Mouse (Mus musculus): ENCODE measurements around the gene Aqp3. TPM values are rescaled to one million over a fixed set of nuclear protein-coding genes. Genes with fewer than 3 reads are reported as not detected.
"Not testable (repeated sequence)": the region's sequence is repeated elsewhere in the genome, so short reads cannot be mapped to it uniquely, and the experiment has no call there.

Gene Aqp3
- polyA plus RNA-seq, 2 experiments = 5.8 to 15.6 TPM

DNA sequence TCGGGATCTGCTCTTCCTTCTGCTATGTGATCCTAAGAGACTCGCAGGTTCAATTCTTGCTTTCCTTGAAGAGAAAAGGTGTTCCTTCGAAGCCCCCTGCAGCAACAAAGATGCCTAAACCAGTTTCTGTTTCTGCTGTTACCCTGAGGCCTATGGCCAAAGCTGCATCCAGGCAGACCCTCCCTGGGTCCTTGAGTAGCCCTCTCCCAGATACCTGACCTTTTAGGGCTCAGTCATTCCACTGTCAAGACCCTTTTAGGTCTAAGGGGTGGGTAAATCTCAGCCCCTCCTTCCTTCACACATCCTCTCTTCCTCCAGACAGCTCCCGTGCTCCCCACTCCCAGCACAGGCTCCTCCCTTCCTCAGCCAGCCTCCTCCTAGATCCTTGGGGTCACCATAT lies 8.8 kb downstream of the Aqp3 start:
- no peak overlapping the region for H3K4me3 ChIP-seq (ENCODE audit: insufficient read depth in 1 of 2, low read depth in 2 of 2, low read length in 2 of 2)
- no peak for ATAC-seq (ENCODE audit: insufficient read depth)
- no peak for DNase-seq (ENCODE audit: low read depth in 3 of 3, low spot score in 3 of 3)
- H3K36me3 ChIP-seq (replicated peaks; ENCODE audit: control insufficient read depth, insufficient read depth, low read depth) = no peaks in the 10 kb centered on the region
- 65% methylated on average over 4 of the region's 4 CpGs for WGBS (ENCODE audit: insufficient replicate concordance)
- no peaks in the 10 kb centered on the region for H3K27me3 ChIP-seq (ENCODE audit: control insufficient read depth, insufficient read depth, low read length)
- peak overlapping the region; percentile 57 for H3K27ac ChIP-seq
- TF ChIP-seq EP300 (IDR thresholded peaks at IDR 0.05; ENCODE audit: low read depth) (no peak), CTCF (IDR thresholded peaks at IDR 0.05; ENCODE audit: low read depth) (no peak)
- no peaks in the 10 kb centered on the region for H3K9me3 ChIP-seq (ENCODE audit: control insufficient read depth, low read length)
- peak overlapping the region; percentile 54 for H3K4me2 ChIP-seq (ENCODE audit: low read depth)
- H3K9ac ChIP-seq (replicated peaks) = no peak overlapping the region
- peaks cover 52 to 59% of the 10 kb centered on the region in 2 experiments for H3K4me1 ChIP-seq (replicated peaks; ENCODE audit: control insufficient read depth in 2 of 2, insufficient read depth in 2 of 2, low read length in 1 of 2)

DNA sequence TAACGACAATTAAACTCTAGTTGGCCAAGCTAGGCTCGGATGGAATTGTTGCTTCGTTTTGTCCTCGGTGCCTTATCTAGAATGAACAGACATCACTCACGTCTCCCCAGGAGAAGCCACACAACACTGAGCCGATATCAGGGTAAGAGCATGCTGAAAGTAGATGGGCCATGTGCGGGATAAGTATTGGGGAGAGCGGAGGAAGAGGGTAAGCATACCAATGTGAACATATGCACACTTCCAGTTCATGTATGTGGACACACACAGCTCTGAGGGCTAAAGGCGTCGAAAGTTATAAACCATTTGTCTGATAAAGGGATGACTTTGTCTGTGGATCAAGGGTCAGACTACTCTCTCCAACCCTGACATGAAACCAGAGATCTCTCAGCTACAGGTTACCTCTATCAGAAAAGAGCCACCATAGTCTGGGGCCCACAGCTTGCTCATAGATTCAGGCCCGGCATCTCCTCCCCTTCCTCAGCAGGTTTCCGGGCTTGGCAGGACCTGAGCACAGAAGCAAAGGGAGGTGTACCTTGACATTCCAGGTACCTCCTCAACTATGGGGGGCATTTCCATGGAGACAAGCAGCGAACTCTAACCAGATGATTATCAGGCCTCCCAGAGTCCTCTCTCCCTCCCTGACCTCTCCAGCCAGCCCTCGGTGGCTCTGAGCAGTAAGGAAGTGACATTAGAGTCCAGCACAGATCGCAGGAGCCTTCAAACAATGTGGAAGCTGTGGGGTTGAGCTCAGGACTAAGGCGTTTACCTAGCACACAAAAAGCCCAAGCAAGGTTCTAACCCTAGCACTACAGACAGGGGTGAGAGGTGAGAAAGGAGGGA lies 10.3 kb downstream of the Aqp3 start:
- peak overlapping the region; percentile 99 for H3K27ac ChIP-seq

DNA sequence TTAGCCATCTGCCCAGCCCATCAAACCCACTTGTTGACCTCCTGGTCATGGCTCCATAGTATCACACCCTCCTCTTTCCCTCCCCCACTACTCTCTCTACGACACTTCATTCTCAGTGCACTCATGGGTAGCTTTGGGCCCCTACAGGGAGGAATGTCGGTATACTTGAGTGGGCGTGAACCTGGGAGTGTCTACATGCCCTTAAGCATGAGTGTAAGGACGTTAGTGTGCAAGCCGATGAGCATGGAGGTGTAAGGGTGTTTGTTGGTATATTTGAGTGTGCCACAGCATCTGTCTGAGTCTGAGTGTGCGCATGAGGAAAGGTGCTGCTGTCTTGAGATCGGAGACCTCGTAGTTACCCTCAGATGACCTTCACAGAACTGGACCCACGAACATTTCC lies 11.0 kb downstream of the Aqp3 start:
- ATAC-seq (ENCODE audit: insufficient read depth) (peak; percentile 80), DNase-seq (ENCODE audit: low read depth in 3 of 3, low spot score in 3 of 3) (peak in 2 of 3 experiments; percentile 49 to 61)
- TF ChIP-seq CTCF (IDR thresholded peaks at IDR 0.05; ENCODE audit: low read depth) (0 out of 2 replicates have a peak, but pooled peaks have one; percentile 4), EP300 (IDR thresholded peaks at IDR 0.05; ENCODE audit: low read depth) (no peak)
- H3K4me2 ChIP-seq (ENCODE audit: low read depth) = peak overlapping the region; percentile 82
- peak overlapping the region; percentile 32 to 34 for H3K4me3 ChIP-seq (ENCODE audit: insufficient read depth in 1 of 2, low read depth in 2 of 2, low read length in 2 of 2)
- peak overlapping the region; percentile 99 for H3K27ac ChIP-seq
- H3K27me3 ChIP-seq (ENCODE audit: control insufficient read depth, insufficient read depth, low read length) = no peaks in the 10 kb centered on the region
- no peaks in the 10 kb centered on the region for H3K9me3 ChIP-seq (ENCODE audit: control insufficient read depth, low read length)
- H3K36me3 ChIP-seq (replicated peaks; ENCODE audit: control insufficient read depth, insufficient read depth, low read depth) = no peaks in the 10 kb centered on the region
- H3K4me1 ChIP-seq (replicated peaks; ENCODE audit: control insufficient read depth in 2 of 2, insufficient read depth in 2 of 2, low read length in 1 of 2) = peaks cover 58 to 69% of the 10 kb centered on the region in 2 experiments
- H3K9ac ChIP-seq (replicated peaks) = peak overlapping the region; percentile 53
- 36% methylated on average over 9 of the region's 9 CpGs for WGBS (ENCODE audit: insufficient replicate concordance)

More for the DNA sequence above, 10.3 kb downstream of the Aqp3 start:
- Histone ChIP-seq H3K27me3 (ENCODE audit: control insufficient read depth, insufficient read depth, low read length) (no peaks in the 10 kb centered on the region), H3K9me3 (ENCODE audit: control insufficient read depth, low read length) (no peaks in the 10 kb centered on the region), H3K4me1 (replicated peaks; ENCODE audit: control insufficient read depth in 2 of 2, insufficient read depth in 2 of 2, low read length in 1 of 2) (peaks cover 57 to 67% of the 10 kb centered on the region in 2 experiments), H3K36me3 (replicated peaks; ENCODE audit: control insufficient read depth, insufficient read depth, low read depth) (no peaks in the 10 kb centered on the region), H3K4me3 (ENCODE audit: insufficient read depth in 1 of 2, low read depth in 2 of 2, low read length in 2 of 2) (peak overlapping the region in 1 of 2 experiments; percentile 32), H3K9ac (replicated peaks) (peak overlapping the region; percentile 64), H3K4me2 (ENCODE audit: low read depth) (peak overlapping the region; percentile 82)
- ATAC-seq (ENCODE audit: insufficient read depth) (peak; percentile 96), DNase-seq (ENCODE audit: low read depth in 3 of 3, low spot score in 3 of 3) (peak; percentile 89 to 91 (median 91))
- TF ChIP-seq CTCF (IDR thresholded peaks at IDR 0.05; ENCODE audit: low read depth) (no peak), EP300 (IDR thresholded peaks at IDR 0.05; ENCODE audit: low read depth) (peak; percentile 96)
- WGBS (ENCODE audit: insufficient replicate concordance) = 18% methylated on average over 16 of the region's 16 CpGs

GRCm38 (mm10) chr4:41084819-41085218 lies 13.2 kb downstream of the Aqp3 start:
- no peaks in the 10 kb centered on the region for H3K36me3 ChIP-seq (replicated peaks; ENCODE audit: control insufficient read depth, insufficient read depth, low read depth)
- no peak overlapping the region; the same call in 1 of the 2 replicates for H3K27ac ChIP-seq
- H3K9me3 ChIP-seq (ENCODE audit: control insufficient read depth, low read length) = no peaks in the 10 kb centered on the region
- DNase-seq (ENCODE audit: low read depth in 3 of 3, low spot score in 3 of 3) (no peak), ATAC-seq (ENCODE audit: insufficient read depth) (no peak)
- H3K27me3 ChIP-seq (ENCODE audit: control insufficient read depth, insufficient read depth, low read length) = no peaks in the 10 kb centered on the region
- no peak overlapping the region for H3K4me3 ChIP-seq (ENCODE audit: insufficient read depth in 1 of 2, low read depth in 2 of 2, low read length in 2 of 2)
- no peak overlapping the region for H3K4me2 ChIP-seq (ENCODE audit: low read depth)
- no peak overlapping the region for H3K9ac ChIP-seq (replicated peaks)
- TF ChIP-seq CTCF (IDR thresholded peaks at IDR 0.05; ENCODE audit: low read depth) = no peak
- TF ChIP-seq EP300 (IDR thresholded peaks at IDR 0.05; ENCODE audit: low read depth) = no peak
- peaks cover 54 to 60% of the 10 kb centered on the region in 2 experiments for H3K4me1 ChIP-seq (replicated peaks; ENCODE audit: control insufficient read depth in 2 of 2, insufficient read depth in 2 of 2, low read length in 1 of 2)
- 64% methylated on average over 4 of the region's 4 CpGs for WGBS (ENCODE audit: insufficient replicate concordance)

DNA sequence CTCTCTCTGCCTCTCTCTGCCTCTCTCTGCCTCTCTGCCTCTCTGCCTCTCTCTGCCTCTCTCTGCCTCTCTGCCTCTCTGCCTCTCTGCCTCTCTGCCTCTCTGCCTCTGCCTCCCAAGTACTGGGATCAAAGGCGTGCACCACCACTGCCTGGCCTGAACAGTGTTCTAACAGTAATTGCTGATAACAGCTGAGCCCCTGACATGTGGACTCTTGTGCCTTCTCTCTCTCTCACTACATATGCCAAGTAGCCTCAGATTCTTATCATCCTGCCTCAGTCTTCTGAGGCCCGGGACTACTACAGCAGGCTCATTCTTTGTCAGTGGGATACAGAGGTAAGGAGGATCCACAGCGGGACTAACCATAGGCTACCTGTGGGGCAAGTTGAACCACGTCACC lies 15.2 kb downstream of the Aqp3 start:
- H3K4me3 ChIP-seq (ENCODE audit: insufficient read depth in 1 of 2, low read depth in 2 of 2, low read length in 2 of 2); H3K9me3 ChIP-seq (ENCODE audit: control insufficient read depth, low read length); H3K36me3 ChIP-seq (replicated peaks; ENCODE audit: control insufficient read depth, insufficient read depth, low read depth); H3K27me3 ChIP-seq (ENCODE audit: control insufficient read depth, insufficient read depth, low read length): not testable (repeated sequence)
- Histone ChIP-seq H3K4me1 (replicated peaks; ENCODE audit: control insufficient read depth in 2 of 2, insufficient read depth in 2 of 2, low read length in 1 of 2) (peaks cover 34 to 40% of the 10 kb centered on the region in 2 experiments), H3K9ac (replicated peaks) (peak overlapping the region; percentile 45), H3K4me2 (ENCODE audit: low read depth) (peak overlapping the region; percentile 26), H3K27ac (peak overlapping the region; percentile 41)
- WGBS (ENCODE audit: insufficient replicate concordance) = 27% methylated on average over 4 of the region's 4 CpGs
- DNase-seq (ENCODE audit: low read depth in 3 of 3, low spot score in 3 of 3) (peak; percentile 41 to 56 (median 50)), ATAC-seq (ENCODE audit: insufficient read depth) (peak; percentile 27)
- TF ChIP-seq EP300 (IDR thresholded peaks at IDR 0.05; ENCODE audit: low read depth) = 0 out of 2 replicates have a peak, but pooled peaks have one; percentile 21

All from liver, embryonic 14.5 days (tissue).